Mouse (Mus musculus) lung, postnatal 0 days (tissue): ENCODE measurements around the gene Rora. TPM values are rescaled to one million over a fixed set of nuclear protein-coding genes. Genes with fewer than 3 reads are reported as not detected.

Experiments used
- ATAC-seq: fragments of 200-750 bp; cut with Nextera tagmentation; 2 replicates; pipeline ENCODE4 v1.8.0; 2017; ENCODE audit warnings: moderate library complexity
- DNase-seq: peaks from one replicate; pipeline ENCODE4 v3.0.0-alpha.2; 2016; ENCODE audit warnings: low spot score
- H3K27ac ChIP-seq: fragments of 300-500 bp; sonication (generic); 2 replicates; pipeline ENCODE4 v1.5.1; 2014; ENCODE audit warnings: antibody characterized with exemption, mild to moderate bottlenecking, low read length, mixed read lengths
- H3K27me3 ChIP-seq: fragments of 300-500 bp; sonication (generic); replicated peaks from 2 replicates; pipeline ENCODE4 v1.6.1; 2014; ENCODE audit warnings: low read length, mixed read lengths; ENCODE audit not compliant: insufficient read depth
- H3K36me3 ChIP-seq: fragments of 300-500 bp; sonication (generic); 2 replicates; pipeline ENCODE4 v1.6.1; 2014; ENCODE audit warnings: low read length, mixed read lengths; ENCODE audit not compliant: insufficient read depth
- H3K4me1 ChIP-seq: fragments of 300-500 bp; sonication (generic); 2 replicates; pipeline ENCODE4 v1.6.1; 2014; ENCODE audit warnings: antibody characterized with exemption, low read depth, low read length, mixed read lengths; ENCODE audit not compliant: insufficient read depth
- H3K4me2 ChIP-seq: fragments of 300-500 bp; sonication (generic); replicated peaks from 2 replicates; pipeline ENCODE4 v1.6.1; 2014; ENCODE audit warnings: low read depth, mild to moderate bottlenecking, low read length, moderate library complexity, mixed read lengths
- H3K4me3 ChIP-seq: fragments of 300-500 bp; sonication (generic); 2 replicates; pipeline ENCODE4 v1.5.1; 2014; ENCODE audit warnings: low read depth, low read length
- H3K9ac ChIP-seq: fragments of 300-500 bp; sonication (generic); replicated peaks from 2 replicates; pipeline ENCODE4 v1.6.1; 2014; ENCODE audit warnings: low read depth, mild to moderate bottlenecking
- H3K9me3 ChIP-seq: fragments of 300-500 bp; sonication (generic); 2 replicates; pipeline ENCODE4 v1.6.1; 2016; ENCODE audit warnings: low read length, mixed read lengths
- CTCF ChIP-seq: IDR thresholded peaks from 2 replicates; pipeline ENCODE4 v1.5.1; 2016; ENCODE audit warnings: antibody characterized with exemption, mild to moderate bottlenecking
- EP300 ChIP-seq: IDR thresholded peaks from 2 replicates; pipeline ENCODE4 v1.6.1; 2016; ENCODE audit warnings: antibody characterized with exemption, mild to moderate bottlenecking, control low read depth
- WGBS: fragments of 180-500 bp; shearing (Covaris S2); extraction: QIAGEN DNeasy Blood & Tissue Kit; methylation state at CpG from one replicate; pipeline ENCODE4 v1.1.7; 2014; 5-methylcytosine and 5-hydroxymethylcytosine counted together
- polyA plus RNA-seq: library from polyadenylated mRNA; unstranded; fragments of >200 nt; fragmentation: Nextera tagmentation; extraction: Ambion mirVana; gene quantifications from 2 replicates; pipeline ENCODE4 v1.2.1, GENCODE M21; 2015

Rora gene
- polyA plus RNA-seq, 1 experiment from 2014 or later, result 18.8 TPM

DNA sequence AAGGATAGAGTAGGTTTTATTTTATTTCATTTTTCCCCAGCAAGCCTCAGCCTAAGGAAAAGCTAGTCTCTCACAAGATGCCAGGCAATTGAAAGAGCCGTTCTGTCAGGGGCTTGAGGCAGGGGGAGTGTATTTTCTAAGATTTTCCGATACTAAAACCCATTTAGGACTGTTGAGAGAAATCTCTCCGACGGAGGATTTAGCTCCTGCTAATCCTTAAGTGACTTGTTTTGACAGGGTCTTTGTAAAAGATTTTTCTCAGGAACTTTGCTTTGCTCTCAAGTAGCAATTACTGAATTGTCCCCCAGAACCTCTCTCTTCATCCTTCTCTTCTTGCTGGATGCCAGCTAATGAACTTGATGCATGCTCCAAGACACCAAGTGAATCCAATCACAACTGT is 323.3 kb downstream of the Rora start:
- ATAC-seq (no peak), DNase-seq (no peak)
- Histone ChIP-seq H3K4me2 (no peak overlapping the region), H3K9me3 (no peaks in the 10 kb centered on the region), H3K36me3 (no peaks in the 10 kb centered on the region), H3K27me3 (no peaks in the 10 kb centered on the region), H3K4me3 (no peak overlapping the region), H3K27ac (no peak overlapping the region), H3K4me1 (no peaks in the 10 kb centered on the region), H3K9ac (no peak overlapping the region)
- TF ChIP-seq EP300 (no peak), CTCF (no peak)
- 59% methylated on average over 4 of the region's 4 CpGs for WGBS

DNA sequence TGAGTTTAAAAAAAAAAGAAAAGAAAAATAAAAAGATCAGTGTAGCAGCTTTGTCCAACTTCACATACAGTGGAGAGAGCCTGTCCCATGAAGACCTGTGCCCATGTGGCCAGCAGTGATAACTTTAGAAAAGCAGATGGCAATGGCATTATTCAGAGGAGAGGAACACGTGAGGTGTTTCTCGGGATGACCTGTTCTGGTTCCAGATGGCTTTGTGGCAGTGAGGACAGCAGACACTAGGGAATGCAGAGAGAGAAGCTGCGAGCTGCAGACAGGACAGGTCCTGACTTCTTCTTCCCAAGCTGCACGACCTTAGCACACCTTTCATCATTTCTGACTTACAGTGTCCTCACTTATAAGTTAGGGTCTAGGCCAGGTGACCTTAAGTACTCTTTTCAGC is 325.1 kb downstream of the Rora start:
- no peaks in the 10 kb centered on the region for H3K27me3 ChIP-seq
- H3K4me3 ChIP-seq, result no peak overlapping the region
- H3K36me3 ChIP-seq, result no peaks in the 10 kb centered on the region
- ATAC-seq (no peak), DNase-seq (no peak)
- H3K4me2 ChIP-seq, result no peak overlapping the region
- H3K9ac ChIP-seq, result no peak overlapping the region
- H3K27ac ChIP-seq, result no peak overlapping the region
- H3K9me3 ChIP-seq, result no peaks in the 10 kb centered on the region
- WGBS, result 77% methylated on average over 4 of the region's 4 CpGs
- no peak for TF ChIP-seq EP300
- TF ChIP-seq CTCF, result no peak
- no peaks in the 10 kb centered on the region for H3K4me1 ChIP-seq

- DNase-seq (no peak), ATAC-seq (no peak)
These were observed 326.5 kb downstream of the Rora start for GRCm38 (mm10) chr9:68980041-68980440.

GRCm38 (mm10) chr9:68985046-68985445 is 331.5 kb downstream of the Rora start:
- no peaks in the 10 kb centered on the region for H3K9me3 ChIP-seq
- no peak for TF ChIP-seq CTCF
- TF ChIP-seq EP300, result no peak
- H3K4me2 ChIP-seq, result no peak overlapping the region
- H3K36me3 ChIP-seq, result no peaks in the 10 kb centered on the region
- H3K27me3 ChIP-seq, result no peaks in the 10 kb centered on the region
- ATAC-seq, result no peak
- no peak overlapping the region for H3K27ac ChIP-seq
- 84% methylated on average over 6 of the region's 6 CpGs for WGBS
- no peak overlapping the region for H3K9ac ChIP-seq
- H3K4me3 ChIP-seq, result no peak overlapping the region
- no peaks in the 10 kb centered on the region for H3K4me1 ChIP-seq
- DNase-seq, result no peak

More at GRCm38 (mm10) chr9:68980041-68980440, 326.5 kb downstream of the Rora start:
- Histone ChIP-seq H3K4me2 (no peak overlapping the region), H3K4me1 (no peaks in the 10 kb centered on the region), H3K27ac (no peak overlapping the region), H3K4me3 (no peak overlapping the region), H3K9ac (no peak overlapping the region), H3K27me3 (no peaks in the 10 kb centered on the region), H3K36me3 (no peaks in the 10 kb centered on the region), H3K9me3 (no peaks in the 10 kb centered on the region)
- WGBS, result 69% methylated on average over 4 of the region's 4 CpGs
- TF ChIP-seq EP300 (no peak), CTCF (no peak)

DNA sequence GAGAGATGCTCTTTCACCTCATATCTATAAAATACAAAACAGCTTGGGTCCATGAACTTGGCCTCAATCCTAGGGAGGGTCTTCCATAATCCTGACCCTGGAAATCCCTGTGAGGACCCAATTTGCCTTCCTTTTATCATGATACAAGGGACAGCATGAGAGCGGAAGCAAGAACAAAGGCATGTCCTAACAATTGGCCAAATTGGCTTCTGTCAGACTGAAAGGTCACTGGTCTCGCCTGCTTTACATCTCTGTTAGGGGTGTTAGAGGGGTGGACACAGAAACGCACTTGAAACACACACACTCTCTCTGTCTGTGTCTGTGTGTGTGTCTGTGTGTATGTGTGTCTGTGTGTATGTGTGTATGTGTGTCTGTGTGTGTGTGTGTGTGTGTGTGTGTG is 332.2 kb downstream of the Rora start:
- Histone ChIP-seq H3K36me3 (no peaks in the 10 kb centered on the region), H3K9me3 (no peaks in the 10 kb centered on the region), H3K27me3 (no peaks in the 10 kb centered on the region), H3K4me3 (no peak overlapping the region), H3K4me1 (no peaks in the 10 kb centered on the region), H3K4me2 (no peak overlapping the region), H3K9ac (no peak overlapping the region), H3K27ac (no peak overlapping the region)
- ATAC-seq, result no peak
- WGBS, result 79% methylated on average over 3 of the region's 3 CpGs
- TF ChIP-seq CTCF (no peak), EP300 (no peak)
- no peak for DNase-seq

DNA sequence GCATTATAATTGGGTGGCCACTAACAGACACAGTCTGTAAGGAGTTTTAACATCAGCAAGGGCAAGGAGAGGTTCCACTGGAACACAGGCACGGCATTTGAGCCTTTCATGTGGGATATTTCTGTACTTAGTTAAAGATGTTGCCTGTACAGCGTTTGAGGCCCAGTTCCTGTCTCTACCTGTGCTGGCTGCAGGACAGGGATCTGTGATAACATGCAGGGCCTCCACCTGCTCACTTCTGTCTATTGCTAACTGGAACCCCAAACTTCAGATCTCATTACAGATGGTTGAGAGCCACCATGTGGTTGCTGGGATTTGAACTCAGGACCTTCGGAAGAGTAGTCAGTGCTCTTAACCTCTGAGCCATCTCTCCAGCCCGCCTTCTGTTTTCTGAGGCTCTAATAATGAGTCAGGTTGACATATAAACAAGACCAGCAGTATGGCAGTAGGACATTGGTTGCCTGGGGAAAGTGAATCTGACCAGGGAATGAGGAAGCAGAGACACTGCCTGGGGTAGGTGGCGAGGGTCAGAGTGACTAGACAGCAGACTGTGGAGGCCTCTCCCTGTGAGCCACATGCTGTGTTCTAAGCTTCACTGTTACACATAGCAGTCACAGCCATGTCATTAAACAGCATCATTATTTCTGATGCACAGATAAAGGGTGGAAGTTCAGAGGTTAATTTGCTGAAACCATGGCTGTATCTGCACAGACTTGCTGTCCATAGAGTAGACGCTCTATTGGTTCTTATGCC is 333.9 kb downstream of the Rora start:
- no peaks in the 10 kb centered on the region for H3K9me3 ChIP-seq
- no peak for DNase-seq
- H3K27me3 ChIP-seq, result no peaks in the 10 kb centered on the region
- TF ChIP-seq EP300 (no peak), CTCF (no peak)
- no peaks in the 10 kb centered on the region for H3K36me3 ChIP-seq
- H3K4me1 ChIP-seq, result no peaks in the 10 kb centered on the region; the same call in 1 of the 2 replicates
- H3K4me3 ChIP-seq, result no peak overlapping the region
- WGBS, result 80% methylated on average over 6 of the region's 6 CpGs
- H3K27ac ChIP-seq, result no peak overlapping the region
- ATAC-seq, result no peak
- no peak overlapping the region for H3K4me2 ChIP-seq
- H3K9ac ChIP-seq, result no peak overlapping the region
